Mouse (Mus musculus) layer of hippocampus, adult 9-10 months (tissue): ENCODE measurements around the gene Mcoln3.

Experiments
- DNase-seq: peaks from one replicate; pipeline ENCODE4 v3.0.0; 2022; ENCODE audit warnings: low spot score

Mcoln3 gene

GRCm38 (mm10) chr3:146174215-146174614, 57.0 kb downstream of the Mcoln3 start:
- DNase-seq: no peak

- DNase-seq: no peak
Observed at GRCm38 (mm10) chr3:146177295-146177694, 60.0 kb downstream of the Mcoln3 start.

- peak; percentile 72 for DNase-seq
Observed at GRCm38 (mm10) chr3:146177748-146178582, 60.7 kb downstream of the Mcoln3 start.

- DNase-seq: no peak
Observed at GRCm38 (mm10) chr3:146180341-146180740, 63.1 kb downstream of the Mcoln3 start.

GRCm38 (mm10) chr3:146180986-146181385, 63.7 kb downstream of the Mcoln3 start:
- no peak for DNase-seq

- DNase-seq: peak; percentile 77
Observed at GRCm38 (mm10) chr3:146184992-146185657, 67.9 kb downstream of the Mcoln3 start.

GRCm38 (mm10) chr3:146186033-146186432, 68.8 kb downstream of the Mcoln3 start:
- no peak for DNase-seq

- DNase-seq: no peak
Observed at GRCm38 (mm10) chr3:146189933-146190332, 72.7 kb downstream of the Mcoln3 start.
